Mouse (Mus musculus) ovary, adult 18-20 months (tissue): ENCODE measurements around the gene Gm1113.

Experiments
- DNase-seq: peaks from one replicate; pipeline ENCODE4 v3.0.0; 2022; ENCODE audit warnings: low spot score, mixed read lengths

The Gm1113 gene

DNA sequence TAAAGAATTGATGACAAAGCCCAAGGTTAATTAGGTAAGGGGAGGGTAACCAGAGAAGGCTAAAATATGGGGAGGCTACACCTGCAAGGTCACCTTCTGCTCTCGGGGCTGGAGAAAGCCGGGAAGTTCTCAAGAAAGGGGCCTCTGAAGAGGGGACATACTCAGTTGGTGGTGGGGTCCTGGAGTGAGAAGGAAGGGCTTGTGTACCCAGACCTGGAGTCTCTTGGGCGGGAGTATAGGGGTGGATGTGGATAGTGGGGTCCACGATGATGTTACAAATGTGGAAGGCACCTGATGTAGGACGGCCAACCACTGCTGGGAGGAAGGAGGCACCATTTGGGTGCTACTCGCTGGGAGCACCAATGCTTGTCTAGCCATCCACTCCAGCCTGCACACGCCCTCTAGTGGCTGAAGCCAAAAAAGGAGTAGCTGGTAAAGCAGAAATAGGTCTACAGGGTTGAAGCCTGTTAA lies 5.9 kb upstream of the Gm1113 start:
- peak; percentile 44 for DNase-seq

DNA sequence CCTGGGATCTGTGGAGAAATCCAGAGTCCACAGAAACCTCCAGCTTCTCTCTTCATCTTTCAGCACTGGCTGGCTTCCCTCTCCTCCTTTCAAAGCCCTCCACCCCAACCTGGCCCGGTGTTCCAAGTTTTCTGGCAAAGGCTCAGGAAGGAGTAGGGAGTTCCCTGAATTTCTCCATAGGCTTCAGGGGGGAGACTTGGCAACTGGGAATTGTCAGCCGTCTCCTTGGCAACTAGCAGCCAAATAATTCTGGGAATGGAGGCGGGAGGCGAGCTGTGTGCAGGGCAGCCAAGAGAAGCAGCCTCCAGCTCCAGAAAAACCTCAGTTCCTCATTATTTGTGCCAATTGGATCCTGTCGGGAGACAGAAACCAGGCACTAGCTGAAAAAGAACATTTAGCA lies 5.5 kb upstream of the Gm1113 start:
- peak; percentile 57 for DNase-seq

- DNase-seq, result no peak
Observed at GRCm38 (mm10) chr9:35522821-35523515, 4.9 kb upstream of the Gm1113 start.

DNA sequence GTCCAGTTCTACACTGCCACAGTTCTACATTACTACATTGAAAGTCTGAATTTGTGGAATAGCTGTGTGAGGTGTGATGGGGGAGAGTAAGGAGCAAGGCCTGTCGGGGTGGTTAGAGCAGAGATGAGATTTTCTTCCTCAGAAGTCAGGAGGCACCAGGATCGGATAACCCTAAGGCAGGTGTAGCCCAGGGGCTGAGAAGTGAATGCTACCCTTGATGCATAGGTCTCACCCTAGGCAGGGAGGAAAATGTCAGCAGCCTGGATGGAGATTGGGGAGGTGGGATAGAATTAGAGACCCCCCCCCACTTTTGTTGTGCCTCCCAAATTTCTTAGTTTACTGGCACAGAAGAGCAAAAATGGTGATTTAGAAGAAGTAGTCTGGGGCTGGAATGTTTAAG lies 4.2 kb upstream of the Gm1113 start:
- DNase-seq, result no peak

- no peak for DNase-seq
Observed at GRCm38 (mm10) chr9:35520631-35521348, 2.7 kb upstream of the Gm1113 start.

DNA sequence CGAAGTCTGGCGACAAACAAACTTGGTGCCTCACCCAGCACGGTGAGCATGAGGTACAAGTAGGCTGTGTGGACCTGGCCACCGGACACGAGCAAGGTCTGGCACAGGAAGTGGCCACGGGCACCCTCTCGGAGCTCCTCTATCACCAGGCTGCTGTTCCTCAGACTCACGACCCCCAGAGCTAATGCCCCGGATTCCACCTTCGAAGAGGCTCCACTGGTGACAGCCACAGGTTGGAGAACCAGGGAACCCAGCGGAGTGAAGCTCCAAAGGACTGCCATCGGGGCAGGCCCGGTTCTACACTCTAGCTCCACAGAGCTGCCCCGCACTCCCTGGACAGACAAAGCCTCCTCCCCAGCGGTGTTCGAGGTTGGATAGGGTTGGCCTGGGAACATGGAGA lies 1.4 kb downstream of the Gm1113 start:
- no peak for DNase-seq

GRCm38 (mm10) chr9:35516182-35516581 lies 1.9 kb downstream of the Gm1113 start:
- no peak for DNase-seq

DNA sequence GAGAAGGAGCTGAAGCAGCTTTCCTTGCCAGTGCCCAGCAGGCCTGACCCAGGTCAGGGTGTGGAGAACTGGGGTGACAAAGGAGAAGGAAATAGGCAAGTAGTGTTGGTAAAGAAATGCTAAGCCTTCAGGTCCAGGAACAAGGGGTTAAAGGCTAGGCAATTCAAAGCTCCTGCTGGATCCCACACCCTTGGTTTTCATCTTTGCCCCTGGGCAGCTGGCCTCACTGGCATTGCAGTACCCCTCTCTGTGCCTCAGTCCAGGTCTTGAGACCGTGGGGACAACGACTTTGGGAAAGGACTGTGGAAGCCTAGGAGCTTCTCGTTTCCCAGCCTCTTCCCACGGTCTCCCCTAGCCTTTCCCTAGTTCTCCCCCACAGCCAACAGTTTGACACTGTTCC lies 4.2 kb downstream of the Gm1113 start:
- no peak for DNase-seq

DNA sequence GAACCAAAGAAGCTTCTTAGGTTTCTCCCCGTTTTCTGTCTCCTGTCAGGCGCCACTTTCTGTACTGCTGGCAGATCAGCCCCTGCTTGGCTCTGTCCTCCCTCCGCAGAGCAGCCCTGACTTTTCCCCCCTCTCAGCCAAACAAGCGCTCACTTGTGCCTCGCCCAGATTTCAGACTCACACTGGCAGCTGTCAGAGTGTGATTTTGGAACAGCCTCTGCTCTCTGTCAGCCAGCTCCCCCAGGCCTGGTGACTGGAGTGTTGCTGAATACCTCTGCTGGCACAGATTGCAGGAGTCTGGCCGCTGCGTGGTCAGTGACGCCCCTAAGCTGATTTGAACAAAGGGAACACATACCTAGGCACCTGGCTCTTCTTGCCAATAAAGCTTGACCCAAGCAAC lies 9.8 kb downstream of the Gm1113 start:
- DNase-seq, result peak; percentile 49

DNA sequence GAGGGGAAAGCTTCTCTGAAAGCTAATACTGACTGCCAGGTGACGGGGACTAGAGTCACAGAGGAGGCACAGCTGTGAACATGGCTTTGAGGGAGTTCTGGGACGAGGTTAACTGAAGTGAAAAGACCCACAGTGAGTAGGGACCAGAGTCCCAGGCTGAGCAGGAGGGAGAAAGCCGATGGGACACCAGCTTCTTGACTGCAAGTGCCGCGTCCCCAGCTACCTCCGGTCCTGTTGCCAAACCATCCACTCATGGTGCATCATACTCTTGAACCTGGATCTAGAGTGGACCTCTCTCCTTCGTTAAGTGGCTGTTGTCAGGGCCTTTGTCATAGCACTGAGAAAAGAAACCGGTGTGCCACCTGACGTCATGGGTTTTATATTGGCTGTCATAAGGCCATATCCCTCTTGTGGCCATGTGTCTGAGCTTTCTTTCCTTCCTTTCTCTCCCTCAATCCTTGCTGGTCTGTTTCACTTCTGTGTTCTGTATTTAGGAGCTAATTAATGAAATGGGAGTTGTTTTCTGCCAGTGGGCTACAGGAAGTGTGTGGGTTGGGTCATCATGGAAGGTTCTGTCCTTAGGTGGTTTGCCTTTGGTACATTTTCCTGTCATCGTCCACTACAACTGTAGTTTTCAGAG lies 15.6 kb downstream of the Gm1113 start:
- no peak for DNase-seq

DNA sequence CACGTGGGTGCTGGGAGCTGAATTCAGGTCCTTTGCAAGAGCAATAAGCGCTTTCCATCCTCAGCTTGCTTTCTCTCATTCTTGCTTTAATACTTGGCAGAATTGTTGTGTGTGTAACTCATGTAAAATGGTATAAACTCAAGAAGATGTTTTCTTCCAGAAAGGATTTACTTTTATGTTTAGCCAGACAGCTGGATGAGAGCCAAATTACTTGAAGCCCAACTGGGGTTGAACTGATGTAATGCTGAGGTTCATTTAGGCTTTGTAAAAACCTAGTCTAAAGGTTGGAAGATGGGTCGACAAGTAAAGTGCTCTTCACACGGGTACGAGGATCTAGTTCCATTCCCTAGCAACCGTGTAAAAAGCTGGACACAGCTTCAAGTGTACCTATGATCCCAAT lies 18.1 kb downstream of the Gm1113 start:
- no peak for DNase-seq

- DNase-seq, result no peak
Observed at GRCm38 (mm10) chr9:35495471-35495870, 22.6 kb downstream of the Gm1113 start.

DNA sequence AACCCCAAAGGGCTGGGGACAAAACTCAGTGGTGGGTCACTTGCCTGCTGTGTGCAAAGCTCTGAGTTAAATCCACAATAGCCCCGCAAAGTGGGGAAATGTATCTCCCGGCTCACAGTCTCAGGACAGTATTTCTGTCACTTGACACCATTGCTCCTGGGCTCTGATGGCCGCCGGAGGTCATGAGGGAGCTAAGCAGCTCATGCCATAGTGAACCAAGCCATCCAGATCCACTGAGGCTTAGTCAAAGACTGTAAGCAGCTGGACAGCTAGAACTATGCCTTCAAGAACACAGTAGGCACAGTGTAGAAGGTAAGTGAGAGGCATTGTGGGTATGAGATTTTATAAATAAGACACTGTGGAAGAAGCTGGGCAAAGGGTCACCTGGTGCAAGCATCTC lies 23.1 kb downstream of the Gm1113 start:
- no peak for DNase-seq

GRCm38 (mm10) chr9:35493733-35494092 lies 24.4 kb downstream of the Gm1113 start:
- DNase-seq, result no peak

- no peak for DNase-seq
Observed at GRCm38 (mm10) chr9:35493033-35493732, 24.9 kb downstream of the Gm1113 start.

DNA sequence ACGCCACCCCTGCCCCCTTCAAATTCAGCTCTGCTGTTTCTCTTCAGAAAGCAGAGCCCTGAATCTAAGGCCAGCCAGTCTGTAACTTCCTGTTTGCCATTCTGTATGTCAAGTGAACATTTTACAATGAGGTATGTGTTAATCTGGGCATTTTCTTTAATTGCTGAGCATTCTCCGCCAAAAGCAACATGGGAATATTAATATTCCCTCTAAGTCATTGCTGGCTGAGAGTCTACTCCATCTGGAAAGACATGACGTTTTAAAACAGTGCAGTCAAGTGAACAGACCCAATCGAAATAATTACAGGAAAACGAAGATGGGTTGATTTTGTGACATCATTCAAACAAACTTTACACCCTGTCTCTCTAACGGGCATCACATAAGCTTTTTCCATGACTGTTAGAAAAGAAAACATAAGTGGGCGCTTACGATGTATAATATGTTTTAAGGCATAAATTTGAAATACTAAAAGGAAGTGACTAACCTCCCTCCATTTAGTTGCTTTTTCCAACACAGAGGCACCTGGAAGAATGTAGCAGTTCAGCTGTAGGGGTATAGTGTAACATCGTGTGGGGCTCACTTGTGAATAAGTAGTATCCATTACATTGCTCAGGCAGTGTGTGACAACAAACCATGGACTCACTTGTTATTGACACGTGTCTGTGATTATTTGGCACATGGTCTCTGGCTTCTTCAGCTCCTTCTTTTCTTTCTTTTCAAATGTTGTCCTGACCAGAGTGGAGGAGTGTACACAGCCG lies 26.8 kb downstream of the Gm1113 start:
- DNase-seq, result no peak

GRCm38 (mm10) chr9:35488496-35488895 lies 29.6 kb downstream of the Gm1113 start:
- no peak for DNase-seq

DNA sequence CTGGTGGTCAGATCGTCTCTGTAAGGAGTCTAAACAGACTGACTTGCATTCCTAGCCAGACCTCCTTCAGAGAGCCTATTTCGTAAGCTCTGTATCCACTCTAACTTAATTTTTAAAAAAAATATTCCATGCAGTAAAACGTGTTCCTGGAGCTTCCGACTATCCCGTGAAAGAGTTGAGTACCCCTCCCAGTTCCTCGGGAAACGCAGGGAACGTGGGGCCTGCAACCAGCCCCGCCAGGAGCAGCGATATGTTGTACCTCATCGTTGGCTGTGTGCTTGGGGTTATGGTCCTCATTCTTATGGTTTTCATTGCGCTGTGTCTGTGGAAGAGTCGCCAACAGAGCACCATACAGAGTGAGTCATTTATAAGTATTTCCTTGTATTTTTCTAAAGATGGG lies 31.5 kb downstream of the Gm1113 start:
- no peak for DNase-seq

DNA sequence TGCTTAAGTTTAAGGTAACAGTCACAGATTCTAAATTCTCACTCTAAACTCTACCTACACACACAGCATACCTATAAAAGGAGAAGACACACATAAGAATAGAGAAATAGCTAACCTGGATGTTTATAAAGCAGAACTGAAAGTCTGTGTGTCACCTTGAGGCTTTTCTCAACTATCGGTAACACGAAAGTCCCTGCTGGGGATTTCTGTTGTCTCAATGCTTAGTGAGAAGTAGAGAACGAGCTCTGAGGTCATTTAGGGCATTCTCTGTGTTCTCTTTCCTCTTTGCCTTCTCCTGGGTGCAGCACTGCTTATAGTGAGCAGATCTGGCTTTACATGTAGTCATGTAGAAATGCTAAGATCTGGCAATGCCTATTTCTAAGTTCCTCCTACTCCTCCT lies 34.1 kb downstream of the Gm1113 start:
- no peak for DNase-seq

- DNase-seq, result no peak
Observed at GRCm38 (mm10) chr9:35482014-35482898, 35.8 kb downstream of the Gm1113 start.

GRCm38 (mm10) chr9:35479456-35479855 lies 38.6 kb downstream of the Gm1113 start:
- DNase-seq, result no peak
